Mouse (Mus musculus) liver, postnatal 0 days (tissue): ENCODE measurements at regions not wholly inside any gene's neighbourhood (a gene's known extent, or its start where the extent isn't known, plus 50 kb on each side); places are given as distances from the start of the nearest gene placed in this dataset.

Experiments
- CTCF ChIP-seq: sonication (generic); IDR thresholded peaks from 2 replicates; pipeline ENCODE4 v1.5.1; 2016; ENCODE audit warnings: antibody characterized with exemption, low read depth
- EP300 ChIP-seq: IDR thresholded peaks from 2 replicates; pipeline ENCODE4 v1.6.1; 2016; ENCODE audit warnings: antibody characterized with exemption, low read depth, mild to moderate bottlenecking

DNA sequence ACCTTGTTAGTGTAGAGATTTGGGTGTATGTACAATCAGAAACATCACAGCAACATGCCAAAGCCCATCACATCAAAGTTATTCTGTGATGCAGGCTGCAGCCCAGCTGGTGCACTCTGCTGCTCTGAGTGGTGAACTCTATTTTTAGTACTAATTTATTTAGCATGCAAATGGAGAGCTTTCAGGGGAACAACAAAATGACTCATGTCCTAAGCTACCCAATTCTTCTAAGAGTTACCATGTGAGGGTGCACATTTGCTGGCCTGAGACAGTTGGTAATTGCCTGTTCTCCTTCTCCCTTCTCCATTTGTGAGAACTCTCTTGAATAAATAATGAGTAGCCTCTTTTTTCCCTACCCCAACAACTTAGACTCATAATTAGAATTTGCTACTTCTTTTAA is 599.2 kb downstream of the Sqor start:
- TF ChIP-seq CTCF (no peak), EP300 (no peak)
